Mouse (Mus musculus) intestine, embryonic 15.5 days (tissue): Measurements from ENCODE around the gene Rpa2. TPM values are rescaled to one million over a fixed set of nuclear protein-coding genes. Genes with fewer than 3 reads are reported as not detected.

Experiments
- ATAC-seq: fragments of 200-750 bp; cut with Nextera tagmentation; 2 replicates; pipeline ENCODE4 v1.8.0; 2017; ENCODE audit warnings: moderate TSS enrichment, moderate library complexity
- H3K27ac ChIP-seq: fragments of 300-500 bp; sonication (generic); 2 replicates; pipeline ENCODE4 v1.5.1; 2015; ENCODE audit warnings: mild to moderate bottlenecking, inconsistent platforms
- H3K27me3 ChIP-seq: fragments of 300-500 bp; sonication (generic); replicated peaks from 2 replicates; pipeline ENCODE4 v1.6.1; 2015; ENCODE audit warnings: inconsistent platforms
- H3K36me3 ChIP-seq: fragments of 300-500 bp; sonication (generic); 2 replicates; pipeline ENCODE4 v1.6.1; 2015; ENCODE audit warnings: inconsistent platforms
- H3K4me1 ChIP-seq: fragments of 300-500 bp; sonication (generic); replicated peaks from 2 replicates; pipeline ENCODE4 v1.6.1; 2015; ENCODE audit warnings: inconsistent platforms
- H3K4me2 ChIP-seq: fragments of 300-500 bp; sonication (generic); replicated peaks from 2 replicates; pipeline ENCODE4 v1.6.1; 2015; ENCODE audit warnings: mild to moderate bottlenecking, inconsistent platforms
- H3K4me3 ChIP-seq: fragments of 300-500 bp; sonication (generic); replicated peaks from 2 replicates; pipeline ENCODE4 v1.5.1; 2015; ENCODE audit warnings: inconsistent platforms
- H3K9ac ChIP-seq: fragments of 300-500 bp; sonication (generic); 2 replicates; pipeline ENCODE4 v1.6.1; 2015; ENCODE audit warnings: inconsistent platforms
- H3K9me3 ChIP-seq: fragments of 300-500 bp; sonication (generic); 2 replicates; pipeline ENCODE4 v1.6.1; 2016; ENCODE audit warnings: inconsistent platforms
- WGBS: fragments of 180-500 bp; shearing (Covaris S2); methylation state at CpG from one replicate; pipeline ENCODE4 v1.1.7; 2015; 5-methylcytosine and 5-hydroxymethylcytosine counted together
- polyA plus RNA-seq: library from polyadenylated mRNA; unstranded; fragments of >200 nt; fragmentation: Nextera tagmentation; extraction: Ambion mirVana; gene quantifications from 2 replicates; pipeline ENCODE4 v1.2.1, GENCODE M21; 2015

The Rpa2 gene
- polyA plus RNA-seq, 1 experiment from 2014 or later, result 88.1 TPM

GRCm38 (mm10) chr4:132807771-132808641 lies 39.9 kb downstream of the Rpa2 start:
- peak overlapping the region; percentile 58; the same call in 1 of the 2 replicates for H3K27ac ChIP-seq
- ATAC-seq, result 0 out of 2 replicates have a peak, but pooled peaks have one; percentile 23
- 58% methylated on average over 5 of the region's 5 CpGs for WGBS
- no peak overlapping the region for H3K9ac ChIP-seq
- no peaks in the 10 kb centered on the region for H3K27me3 ChIP-seq
- no peak overlapping the region for H3K4me3 ChIP-seq
- no peaks in the 10 kb centered on the region for H3K36me3 ChIP-seq
- H3K9me3 ChIP-seq, result no peaks in the 10 kb centered on the region
- no peak overlapping the region for H3K4me2 ChIP-seq
- 0 out of 2 replicates have a peak, but pooled peaks cover 2% of the 10 kb centered on the region for H3K4me1 ChIP-seq

DNA sequence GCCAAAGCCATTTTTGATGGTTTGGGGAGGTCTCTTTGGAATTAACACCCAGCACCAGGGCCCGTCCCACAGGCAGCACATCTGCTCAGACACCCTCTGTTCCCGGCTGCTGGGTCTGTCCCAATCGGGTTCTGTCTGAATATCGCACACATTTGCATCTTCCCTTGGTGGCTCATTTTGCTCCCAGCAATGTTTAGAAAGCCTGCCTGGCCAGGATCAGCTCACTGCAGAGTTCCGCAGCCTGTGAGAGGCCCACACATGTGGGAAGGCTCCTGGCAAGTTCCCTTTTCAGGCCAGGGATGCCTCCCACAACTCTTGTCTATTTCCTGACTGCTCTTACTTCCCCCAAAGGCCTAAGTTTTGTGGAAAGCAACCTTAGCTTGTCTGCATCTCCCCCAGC lies 41.5 kb downstream of the Rpa2 start:
- H3K27ac ChIP-seq, result no peak overlapping the region
- WGBS, result 62% methylated on average over 5 of the region's 5 CpGs

DNA sequence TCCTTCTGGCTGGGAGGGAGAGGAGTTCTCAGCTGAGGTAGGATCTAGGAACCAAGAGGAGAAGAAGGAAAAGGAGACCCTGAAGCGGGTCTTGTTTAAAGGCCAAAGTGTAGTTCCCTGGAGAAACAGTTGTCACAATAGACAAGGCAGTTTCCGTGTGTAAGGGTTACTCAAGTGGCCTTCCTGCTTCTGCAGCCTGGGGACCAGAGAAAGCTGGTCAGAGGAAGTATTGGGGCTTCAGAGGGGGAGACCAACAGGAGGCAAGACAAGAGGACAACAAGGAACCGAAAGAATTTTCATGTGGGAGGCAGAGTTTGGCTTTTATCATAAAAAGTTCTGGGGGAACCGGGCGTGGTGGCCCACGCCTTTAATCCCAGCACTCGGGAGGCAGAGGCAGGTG lies 48.3 kb downstream of the Rpa2 start:
- WGBS, result 71% methylated on average over 7 of the region's 7 CpGs

More for the DNA sequence above, 41.5 kb downstream of the Rpa2 start:
- Histone ChIP-seq H3K4me3 (no peak overlapping the region), H3K36me3 (no peaks in the 10 kb centered on the region), H3K9me3 (no peaks in the 10 kb centered on the region), H3K9ac (no peak overlapping the region), H3K4me1 (0 out of 2 replicates have a peak, but pooled peaks cover 2% of the 10 kb centered on the region), H3K4me2 (no peak overlapping the region), H3K27me3 (no peaks in the 10 kb centered on the region)
- no peak for ATAC-seq

GRCm38 (mm10) chr4:132816855-132817254 lies 48.7 kb downstream of the Rpa2 start:
- no peaks in the 10 kb centered on the region for H3K4me1 ChIP-seq
- no peak overlapping the region for H3K27ac ChIP-seq
- no peaks in the 10 kb centered on the region for H3K9me3 ChIP-seq
- H3K27me3 ChIP-seq, result no peaks in the 10 kb centered on the region
- no peak for ATAC-seq
- WGBS, result 66% methylated on average over 2 of the region's 2 CpGs
- no peaks in the 10 kb centered on the region for H3K36me3 ChIP-seq
- no peak overlapping the region for H3K9ac ChIP-seq
- no peak overlapping the region for H3K4me3 ChIP-seq
- no peak overlapping the region for H3K4me2 ChIP-seq

More for the DNA sequence above, 48.3 kb downstream of the Rpa2 start:
- Histone ChIP-seq H3K36me3 (no peaks in the 10 kb centered on the region), H3K4me2 (no peak overlapping the region), H3K4me1 (no peaks in the 10 kb centered on the region), H3K9ac (no peak overlapping the region), H3K9me3 (no peaks in the 10 kb centered on the region), H3K27ac (no peak overlapping the region), H3K27me3 (no peaks in the 10 kb centered on the region), H3K4me3 (no peak overlapping the region)
- ATAC-seq, result no peak

- ATAC-seq, result no peak
- H3K4me3 ChIP-seq, result no peak overlapping the region
- H3K9me3 ChIP-seq, result no peaks in the 10 kb centered on the region
- no peaks in the 10 kb centered on the region for H3K36me3 ChIP-seq
- H3K27me3 ChIP-seq, result no peaks in the 10 kb centered on the region
- H3K27ac ChIP-seq, result no peak overlapping the region
- H3K4me2 ChIP-seq, result no peak overlapping the region
- 50% methylated on average over 2 of the region's 2 CpGs for WGBS
- no peak overlapping the region for H3K9ac ChIP-seq
- H3K4me1 ChIP-seq, result no peaks in the 10 kb centered on the region
These were observed 50.3 kb downstream of the Rpa2 start for GRCm38 (mm10) chr4:132818442-132818841.

GRCm38 (mm10) chr4:132823614-132824366 lies 55.7 kb downstream of the Rpa2 start:
- Histone ChIP-seq H3K27me3 (no peaks in the 10 kb centered on the region), H3K27ac (no peak overlapping the region), H3K9me3 (no peaks in the 10 kb centered on the region), H3K36me3 (peaks cover 26% of the 10 kb centered on the region), H3K4me1 (no peaks in the 10 kb centered on the region), H3K9ac (no peak overlapping the region), H3K4me3 (no peak overlapping the region), H3K4me2 (no peak overlapping the region)
- WGBS, result 61% methylated on average over 8 of the region's 8 CpGs
- ATAC-seq, result peak; percentile 39; the same call in 1 of the 2 replicates

Other genes starting within 250 kb of the Rpa2 start
- gene Atpif1, start 234.7 kb upstream of the Rpa2 start, polyA plus RNA-seq, result 1,295 and 1,316 TPM in 2 replicates
- gene Dnajc8, start 232.8 kb upstream of the Rpa2 start, polyA plus RNA-seq, result 138 and 154 TPM in 2 replicates
- gene Ptafr, start 204.3 kb upstream of the Rpa2 start, polyA plus RNA-seq, result 1.1 TPM in 2 replicates
- gene Eya3, start 129.3 kb upstream of the Rpa2 start, polyA plus RNA-seq, result 23.0 and 25.4 TPM in 2 replicates
- gene Xkr8, start 35.8 kb upstream of the Rpa2 start, polyA plus RNA-seq, result 4.0 TPM in 2 replicates
- gene Smpdl3b, start 11.1 kb upstream of the Rpa2 start, polyA plus RNA-seq, result 5.7 TPM in 2 replicates
- 1.7 and 2.0 TPM in 2 replicates for gene Themis2, start 28.1 kb downstream of the Rpa2 start, polyA plus RNA-seq
- gene Ppp1r8, start 74.8 kb downstream of the Rpa2 start, polyA plus RNA-seq, result 50.4 and 54.1 TPM in 2 replicates
- gene Stx12, start 116.2 kb downstream of the Rpa2 start, polyA plus RNA-seq, result 54.2 and 57.7 TPM in 2 replicates
- gene Fam76a, start 154.2 kb downstream of the Rpa2 start, polyA plus RNA-seq, result 41.8 and 45.3 TPM in 2 replicates
- gene Fgr, start 205.8 kb downstream of the Rpa2 start, polyA plus RNA-seq, result 2.3 and 3.7 TPM in 2 replicates
- 5.4 and 6.3 TPM in 2 replicates for gene Ahdc1, start 242.9 kb downstream of the Rpa2 start, polyA plus RNA-seq